Mouse (Mus musculus) kidney, adult 2 months (tissue): ENCODE measurements around the gene Nrip1.

Source experiments
- CTCF ChIP-seq: fragments of 200-500 bp; conservative IDR thresholded peaks from 2 replicates; pipeline ENCODE4 v1.5.1; 2011; ENCODE audit warnings: low read depth, mild to moderate bottlenecking, control low read depth, low read length, moderate library complexity, mixed read lengths; ENCODE audit not compliant: insufficient read depth, insufficient read length
- POLR2A ChIP-seq: fragments of 200-500 bp; IDR thresholded peaks from one replicate; pipeline ENCODE4 v1.6.1; 2011; ENCODE audit warnings: low read depth, low read length, control low read depth

DNA sequence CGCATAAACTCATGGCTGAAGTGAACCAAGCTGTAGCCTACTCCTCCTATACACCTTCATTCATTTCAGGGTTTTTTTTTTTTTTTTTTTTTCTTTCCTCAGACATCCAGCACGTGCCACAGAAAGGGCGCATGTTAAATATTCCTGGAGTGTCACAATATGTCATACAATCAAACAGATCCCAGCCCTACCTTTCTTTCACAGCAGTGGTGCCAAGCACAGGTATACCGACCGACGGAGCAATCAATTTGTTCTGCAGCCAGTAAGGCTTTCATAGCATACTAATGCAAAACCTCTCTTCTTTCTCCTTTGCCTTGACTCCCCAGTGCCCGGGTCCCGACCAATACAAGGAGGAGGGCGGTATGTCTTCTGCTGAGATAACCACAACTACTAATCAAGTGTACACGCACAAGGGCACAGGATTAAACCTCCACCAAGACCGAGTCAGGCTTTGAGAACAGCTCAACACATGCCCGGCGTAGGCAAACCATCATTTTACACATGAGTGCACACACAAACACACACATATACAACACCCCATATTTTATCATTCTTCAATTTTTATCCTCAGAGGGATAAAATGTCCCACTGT, 55.2 kb downstream of the Nrip1 start:
- no peak for TF ChIP-seq POLR2A
- no peak for TF ChIP-seq CTCF
